Mouse (Mus musculus) CH12.LX (cell line): ENCODE data around the gene Ppt2.

Experiments
- BHLHE40 ChIP-seq: IDR thresholded peaks from 2 replicates; pipeline ENCODE4 v1.6.1; 2011; ENCODE audit warnings: mild to moderate bottlenecking, low read depth, low read length, improper control_type of control experiment
- CHD1 ChIP-seq: IDR thresholded peaks from 2 replicates; pipeline ENCODE4 v1.6.1; 2012; ENCODE audit warnings: low read depth, low read length, improper control_type of control experiment, inconsistent platforms
- CTCF ChIP-seq, 2 experiments: IDR thresholded peaks in 1 of 2; conservative IDR thresholded peaks in 1 of 2; 2 replicates each; pipeline ENCODE4 v1.5.1; 2011 to 2012; ENCODE audit warnings: low read depth in 2 of 2, low read length in 2 of 2, improper control_type of control experiment in 1 of 2, inconsistent platforms in 1 of 2, mild to moderate bottlenecking in 1 of 2, moderate library complexity in 1 of 2
- EP300 ChIP-seq: IDR thresholded peaks from 2 replicates; pipeline ENCODE4 v1.6.1; 2011; ENCODE audit warnings: low read length, improper control_type of control experiment
- HCFC1 ChIP-seq: IDR thresholded peaks from 2 replicates; pipeline ENCODE4 v1.6.1; 2012; ENCODE audit warnings: low read depth, mild to moderate bottlenecking, inconsistent platforms, low read length, improper control_type of control experiment
- JUND ChIP-seq: conservative IDR thresholded peaks from 2 replicates; pipeline ENCODE4 v1.6.1; 2011; ENCODE audit warnings: low read depth, low read length, improper control_type of control experiment
- MAFK ChIP-seq: IDR thresholded peaks from 2 replicates; pipeline ENCODE4 v1.6.1; 2011; ENCODE audit warnings: low read length, improper control_type of control experiment; ENCODE audit not compliant: insufficient replicate concordance
- MAZ ChIP-seq: IDR thresholded peaks from 2 replicates; pipeline ENCODE4 v1.6.1; 2012; ENCODE audit warnings: low read depth, mild to moderate bottlenecking, inconsistent platforms, low read length, improper control_type of control experiment, moderate library complexity
- NELFE ChIP-seq: IDR thresholded peaks from 2 replicates; pipeline ENCODE4 v1.6.1; 2011; ENCODE audit warnings: low read depth, low read length, improper control_type of control experiment
- POLR2A ChIP-seq: IDR thresholded peaks from 2 replicates; pipeline ENCODE4 v1.6.1; 2011; ENCODE audit warnings: low read depth, mild to moderate bottlenecking, improper control_type of control experiment, low read length
- RCOR1 ChIP-seq: conservative IDR thresholded peaks from 2 replicates; pipeline ENCODE4 v1.6.1; 2012; ENCODE audit warnings: low read depth, mild to moderate bottlenecking, inconsistent platforms, low read length, improper control_type of control experiment
- SMC3 ChIP-seq: IDR thresholded peaks from 2 replicates; pipeline ENCODE4 v1.6.1; 2011; ENCODE audit warnings: low read depth, low read length, improper control_type of control experiment
- ZMIZ1 ChIP-seq: IDR thresholded peaks from 2 replicates; pipeline ENCODE4 v1.6.1; 2012; ENCODE audit warnings: low read depth, mild to moderate bottlenecking, inconsistent platforms, low read length, improper control_type of control experiment
- ZNF384 ChIP-seq: IDR thresholded peaks from 2 replicates; pipeline ENCODE4 v1.6.1; 2012; ENCODE audit warnings: low read depth, low read length, improper control_type of control experiment, inconsistent platforms

DNA sequence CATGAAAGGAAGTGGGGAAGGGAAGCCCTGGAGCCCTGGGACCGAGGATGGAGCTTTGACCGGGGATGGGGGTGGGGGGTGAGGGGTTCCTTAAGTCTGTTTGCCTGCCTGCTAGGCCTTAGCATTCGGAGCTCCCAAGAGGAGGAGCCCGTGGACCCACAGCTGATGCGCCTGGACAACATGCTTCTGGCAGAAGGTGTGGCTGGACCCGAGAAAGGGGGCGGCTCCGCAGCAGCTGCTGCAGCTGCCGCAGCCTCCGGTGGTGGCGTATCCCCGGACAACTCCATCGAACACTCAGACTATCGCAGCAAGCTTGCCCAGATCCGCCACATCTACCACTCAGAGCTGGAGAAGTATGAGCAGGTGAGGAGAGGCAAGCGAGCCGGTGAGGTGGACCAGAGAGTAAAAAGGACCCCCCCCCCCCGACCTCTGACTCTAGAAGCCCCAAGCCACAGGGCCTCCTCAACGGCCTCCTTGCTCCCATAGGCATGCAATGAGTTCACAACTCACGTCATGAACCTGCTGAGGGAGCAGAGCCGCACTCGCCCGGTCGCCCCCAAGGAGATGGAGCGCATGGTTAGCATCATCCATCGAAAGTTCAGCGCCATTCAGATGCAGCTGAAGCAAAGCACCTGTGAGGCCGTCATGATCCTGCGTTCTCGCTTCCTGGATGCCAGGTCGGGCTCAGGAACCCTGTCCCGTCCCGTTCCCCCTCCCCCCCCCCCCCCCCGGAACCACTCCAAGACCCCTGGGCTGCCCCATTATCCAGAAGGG is 34.4 kb downstream of the Ppt2 start:
- TF ChIP-seq RCOR1, result no peak
- TF ChIP-seq JUND, result no peak
- no peak for TF ChIP-seq CTCF (conservative IDR thresholded peaks at IDR 0.05 in 1 of 2, IDR thresholded peaks at IDR 0.05 in 1 of 2; ENCODE audit: low read depth in 2 of 2, low read length in 2 of 2)
- no peak for TF ChIP-seq CHD1
- no peak for TF ChIP-seq POLR2A
- no peak for TF ChIP-seq SMC3
- TF ChIP-seq MAFK, result no peak
- TF ChIP-seq MAZ, result no peak
- TF ChIP-seq NELFE, result no peak
- no peak for TF ChIP-seq ZMIZ1
- no peak for TF ChIP-seq ZNF384
- TF ChIP-seq EP300, result no peak
- TF ChIP-seq BHLHE40, result no peak
- TF ChIP-seq HCFC1, result no peak
